Mouse (Mus musculus): Measurements from ENCODE around the gene Pms2.

DNA sequence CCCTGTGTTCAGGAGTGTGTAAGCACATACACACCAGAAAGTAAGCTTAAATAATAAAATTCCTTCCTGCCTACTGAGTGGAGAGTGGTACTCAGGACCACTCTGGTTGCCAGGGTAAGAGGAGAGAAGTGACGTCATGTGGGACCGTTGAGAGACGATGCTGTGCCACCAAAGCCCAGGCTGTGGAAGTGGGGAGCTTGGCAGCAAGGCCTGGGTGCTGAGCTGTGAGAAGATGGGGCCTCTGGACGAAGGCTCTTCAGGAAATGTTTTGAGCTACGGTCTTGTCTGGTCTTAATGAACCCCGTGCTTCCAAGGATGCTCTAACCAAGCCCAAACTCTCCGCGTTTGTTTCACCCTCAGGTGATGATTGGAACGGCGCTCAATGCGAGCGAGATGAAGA, 20.9 kb downstream of the Pms2 start:
- TF ChIP-seq POLR2A (IDR thresholded peaks at IDR 0.05; ENCODE audit: borderline replicate concordance, extremely low read depth, insufficient read depth, insufficient read length, poor library complexity, severe bottlenecking) (no peak), CTCF (IDR thresholded peaks at IDR 0.05; ENCODE audit: borderline replicate concordance, extremely low read depth, insufficient read depth, insufficient read length) (no peak)

Data from brain, embryonic 14.5 days (tissue).